Mouse (Mus musculus) cerebellum, adult 9-11 months (tissue): Measurements from ENCODE around the gene Gprc6a.

Experiments used
- DNase-seq: peaks from one replicate; pipeline ENCODE4 v3.0.0; 2022

The Gprc6a gene

DNA sequence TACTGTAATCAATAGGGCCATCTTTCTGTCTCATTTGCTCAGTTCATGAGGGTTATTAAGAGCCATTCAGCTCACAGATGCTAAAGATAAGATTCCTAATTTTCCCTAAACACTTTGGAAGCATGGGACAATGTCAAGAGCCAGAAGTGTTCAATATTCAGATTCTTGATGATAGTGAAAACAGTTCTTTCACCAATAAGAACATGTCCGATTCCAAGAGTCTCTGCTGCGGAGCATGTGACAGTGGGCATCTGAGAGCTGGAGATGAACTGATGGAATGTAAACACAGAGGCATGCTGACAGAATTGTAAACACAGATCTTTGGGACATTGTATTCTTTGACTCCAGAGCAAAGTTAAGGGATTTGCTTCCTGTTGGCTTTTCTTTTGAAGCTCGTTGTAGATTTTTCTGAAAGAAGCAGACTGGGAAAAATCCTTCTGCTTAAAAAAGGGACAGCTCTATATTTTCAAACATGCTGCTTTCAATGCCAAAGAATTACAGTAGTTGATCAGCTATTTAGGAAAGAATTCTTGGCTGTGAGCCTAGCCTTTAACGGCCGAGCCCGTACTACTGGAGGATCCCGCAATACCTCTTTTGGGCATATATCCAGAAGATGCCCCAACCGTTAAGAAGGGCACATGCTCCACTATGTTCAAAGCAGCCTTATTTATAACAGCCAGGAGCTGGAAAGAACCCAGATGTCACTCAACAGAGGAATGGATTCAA, at the start of gene Gprc6a:
Gprc6a (minus strand) TSS at position 51 of the 726 bp plus-strand sequence.
- DNase-seq, result no peak

DNA sequence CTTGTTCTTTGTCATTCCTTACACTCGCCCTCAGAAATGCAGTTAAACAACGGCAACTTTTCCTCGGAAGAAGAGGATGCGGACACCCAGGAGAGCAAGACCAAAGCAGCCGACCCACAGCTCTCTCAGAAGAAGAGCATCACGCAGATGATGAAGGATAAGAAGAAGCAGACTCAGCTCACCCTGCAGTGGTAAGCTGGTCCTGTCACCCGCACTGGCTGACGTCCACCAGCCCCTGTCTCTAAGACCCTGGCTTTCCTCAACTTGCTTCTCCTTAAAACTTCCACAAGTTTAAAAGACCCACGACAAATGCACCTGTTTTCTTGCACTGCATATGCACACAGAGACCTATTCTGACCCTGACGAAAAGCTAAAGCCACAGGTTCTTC, 47.0 kb upstream of the Gprc6a start:
- DNase-seq, result no peak

DNA sequence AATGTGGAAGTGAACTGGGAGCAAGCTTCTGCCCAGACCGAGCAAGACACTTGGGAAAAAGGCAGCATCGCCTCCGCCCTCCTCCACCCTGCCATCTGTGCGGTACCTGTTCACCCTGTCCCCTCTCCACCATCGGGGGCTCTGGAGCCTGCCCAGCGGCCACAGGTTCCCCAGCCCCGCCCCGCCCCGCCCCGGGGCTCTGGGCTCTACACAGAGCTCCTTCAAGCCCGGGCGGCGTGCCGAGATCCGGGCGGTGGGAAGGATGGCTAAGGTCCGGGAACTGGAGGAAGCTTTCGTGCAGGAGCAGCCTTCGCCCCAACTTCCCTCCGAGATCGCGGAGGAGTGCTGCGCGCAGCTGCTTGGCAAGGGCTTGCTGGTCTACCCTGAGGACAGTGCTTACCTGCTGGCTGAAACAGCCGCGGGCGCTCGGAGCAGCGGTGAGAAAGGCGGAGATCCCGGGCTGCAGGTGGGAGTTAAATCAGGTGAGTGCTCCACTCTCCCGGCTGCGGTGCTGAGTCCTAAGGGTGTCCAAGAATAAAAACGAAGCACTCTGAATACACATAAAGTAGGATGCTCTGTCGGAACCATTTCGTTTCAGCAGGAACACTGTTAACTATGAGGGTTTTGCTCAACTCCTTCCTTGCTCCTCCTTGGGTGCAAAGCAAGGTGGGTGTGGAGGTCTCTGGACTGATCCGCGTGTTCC, 46.4 kb upstream of the Gprc6a start, which contains the start of gene Rfx6:
Rfx6 (plus strand) TSS at position 209 of the 703 bp plus-strand sequence.
- DNase-seq, result no peak

DNA sequence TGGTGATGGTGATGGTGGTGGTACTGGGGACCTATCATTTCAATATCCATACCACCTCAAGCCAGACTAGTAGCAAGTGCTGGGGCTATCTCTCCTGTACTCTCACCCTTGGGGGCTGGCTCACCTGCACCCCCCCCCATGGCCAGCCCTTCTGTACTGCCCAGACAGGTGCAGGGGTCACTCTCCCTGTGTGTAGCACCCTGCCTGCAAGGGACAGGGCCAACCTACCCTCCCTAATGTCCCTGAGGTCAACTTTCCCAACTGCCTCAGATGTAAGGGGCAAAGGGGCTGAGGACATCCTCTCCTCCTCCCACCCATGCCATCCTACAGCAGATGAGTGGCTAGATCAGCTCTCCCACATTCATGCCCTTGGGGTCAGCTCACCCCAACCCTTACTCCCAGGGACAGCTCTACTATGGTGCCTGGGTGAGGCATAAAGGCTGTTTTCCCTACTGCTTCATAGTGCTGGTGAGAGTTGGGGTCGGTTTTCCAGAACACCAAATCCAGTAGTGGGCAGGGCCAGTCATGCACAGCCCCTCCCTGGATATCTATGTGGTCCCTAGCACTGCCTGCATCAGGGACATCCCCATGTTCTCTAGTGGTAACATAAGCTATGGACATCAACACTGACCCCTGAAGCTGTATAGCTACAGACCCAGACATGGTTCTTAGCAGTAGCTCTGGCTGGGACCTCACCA, 41.0 kb upstream of the Gprc6a start:
- DNase-seq, result no peak

DNA sequence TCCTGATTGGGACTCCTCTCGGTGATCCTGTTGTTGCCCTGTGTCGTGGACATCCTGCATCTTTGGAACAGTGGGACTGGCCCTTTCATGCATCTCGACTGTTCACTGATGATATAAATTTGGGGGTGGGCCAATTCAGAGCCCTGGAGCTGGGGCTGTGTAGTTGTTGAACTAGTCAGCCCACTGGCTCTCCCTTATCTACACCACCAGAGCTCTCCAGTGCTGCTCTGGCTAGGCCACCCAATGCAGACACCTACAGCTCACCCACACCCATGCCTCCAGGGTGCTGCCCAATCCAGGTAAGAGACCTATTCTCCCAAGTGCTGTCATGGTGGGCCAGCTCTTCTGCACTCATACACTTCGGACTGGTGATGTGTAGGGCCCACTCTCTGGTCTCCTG, 40.3 kb upstream of the Gprc6a start:
- no peak for DNase-seq

DNA sequence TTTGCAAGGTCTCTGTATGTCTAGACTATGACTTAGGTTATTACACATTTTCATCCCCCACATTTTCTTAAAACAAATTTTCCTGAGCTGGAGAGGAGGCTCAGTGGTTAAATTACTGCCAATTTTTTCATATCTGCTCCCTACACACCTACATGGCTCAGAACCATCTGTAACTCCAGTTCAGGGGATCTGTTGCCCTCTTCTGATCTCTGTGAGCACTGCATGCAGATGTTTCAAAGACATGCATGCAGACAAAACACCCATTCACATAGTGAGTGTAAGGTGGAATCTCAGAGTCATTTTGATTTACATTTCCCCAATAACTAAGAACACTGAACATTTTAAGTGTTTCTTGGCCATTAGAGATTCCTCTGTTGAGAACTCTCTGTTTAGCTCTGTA, 38.1 kb upstream of the Gprc6a start:
- no peak for DNase-seq

DNA sequence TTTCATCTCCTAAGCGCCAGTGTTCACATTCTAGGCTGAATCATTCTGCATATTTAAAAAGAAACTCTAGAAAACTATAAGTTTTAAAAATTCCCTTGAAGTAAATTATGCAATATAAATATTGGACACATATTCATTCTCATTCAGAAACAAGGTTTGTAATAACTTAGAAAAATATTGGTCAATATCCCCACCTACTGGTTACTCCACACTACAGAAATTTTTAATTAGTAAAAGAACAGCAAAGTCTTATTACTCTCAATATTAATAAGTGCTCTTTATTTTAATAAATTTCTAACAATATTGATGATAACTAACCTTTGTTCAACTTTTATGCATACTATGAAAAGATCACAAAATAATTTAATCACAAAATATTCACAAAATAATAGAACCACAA, 26.1 kb upstream of the Gprc6a start:
- no peak for DNase-seq

DNA sequence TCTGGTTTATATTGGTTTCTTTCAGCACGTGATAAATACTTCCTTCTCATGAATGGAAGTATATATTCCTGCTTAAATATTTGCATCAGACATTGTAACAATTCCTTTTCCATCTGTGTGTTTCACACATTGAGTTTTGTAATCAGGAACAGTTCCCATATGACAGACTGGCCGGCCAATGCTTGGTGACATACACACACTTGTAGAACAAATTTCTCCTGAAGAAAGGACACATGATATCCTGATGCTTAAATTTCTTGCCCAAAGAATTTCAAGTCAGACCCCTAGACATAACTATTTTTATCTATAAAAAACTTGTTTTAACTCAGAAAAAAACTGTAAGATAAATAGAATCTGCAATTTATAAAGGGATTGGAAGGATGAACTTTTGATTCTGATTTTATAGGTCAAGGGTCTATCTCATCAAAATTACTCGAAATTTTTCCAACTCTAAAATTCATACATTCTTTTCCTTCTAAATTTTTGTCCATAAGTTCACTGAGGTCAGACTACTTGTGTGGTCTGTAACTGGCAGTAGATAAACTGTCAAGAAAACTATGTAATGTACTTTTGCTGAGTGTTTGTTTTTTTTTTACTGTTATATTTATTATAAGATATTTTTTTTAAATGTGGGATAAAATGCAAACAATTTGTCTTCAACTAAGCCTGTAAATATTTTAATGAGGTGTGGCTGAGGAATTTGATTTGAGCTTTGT, 18.4 kb upstream of the Gprc6a start:
- DNase-seq, result no peak

DNA sequence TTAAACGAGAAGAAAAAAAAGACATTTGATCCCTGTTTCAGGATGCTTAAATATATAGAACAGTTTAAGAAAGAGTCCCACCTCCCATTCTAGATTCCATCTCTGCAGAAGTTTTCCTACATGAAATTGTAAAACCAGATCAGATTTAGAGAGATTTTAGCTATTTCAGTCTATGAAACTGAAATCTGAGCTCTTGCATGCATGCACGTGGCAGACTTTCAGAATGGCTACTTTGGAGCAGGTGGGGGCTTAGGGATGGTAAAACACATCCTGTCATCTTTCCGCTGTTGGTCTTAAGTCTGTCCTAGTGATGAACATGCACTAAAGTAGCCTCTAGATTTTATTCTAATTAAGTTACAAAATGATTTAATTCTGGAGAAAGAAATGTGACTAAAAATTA, 10.1 kb downstream of the Gprc6a start:
- no peak for DNase-seq

DNA sequence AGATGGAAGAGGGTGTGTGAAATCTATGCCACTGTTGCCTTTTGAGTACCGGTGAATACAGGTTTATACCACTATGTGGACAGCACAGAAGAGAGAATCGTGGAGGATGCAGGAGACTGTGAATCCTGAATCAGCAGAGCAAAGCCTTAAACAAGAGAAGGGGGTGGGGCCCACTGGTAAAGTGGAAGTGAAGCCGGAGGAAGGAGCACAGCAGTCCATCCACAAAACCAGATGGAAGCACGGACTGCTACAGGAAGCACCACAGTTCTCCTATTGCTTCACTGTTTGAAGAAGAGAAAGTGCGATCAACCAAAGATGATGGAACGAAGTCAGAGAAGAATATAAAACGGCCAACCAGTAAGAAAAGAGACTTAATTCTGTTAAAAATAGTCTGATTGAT, 11.1 kb downstream of the Gprc6a start:
- no peak for DNase-seq

DNA sequence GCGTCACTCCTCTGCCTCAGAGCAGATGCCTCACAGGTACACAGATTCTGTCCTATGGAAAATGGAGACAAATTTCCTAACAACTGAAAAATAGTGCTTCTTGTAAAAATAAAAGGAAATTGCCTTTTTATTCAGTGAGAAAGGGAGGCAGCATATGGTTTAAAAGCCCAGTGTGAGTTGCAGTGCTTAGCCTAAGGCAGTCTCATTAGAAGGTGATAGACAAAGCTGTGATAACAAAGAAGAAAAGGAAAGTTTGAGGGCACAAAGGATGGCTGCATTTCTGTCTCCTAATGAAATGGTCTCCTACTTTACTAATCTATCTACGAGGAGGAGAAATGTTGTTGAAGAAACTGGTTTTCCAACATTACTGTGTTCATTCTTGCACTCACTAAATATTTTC, 12.7 kb downstream of the Gprc6a start:
- no peak for DNase-seq

DNA sequence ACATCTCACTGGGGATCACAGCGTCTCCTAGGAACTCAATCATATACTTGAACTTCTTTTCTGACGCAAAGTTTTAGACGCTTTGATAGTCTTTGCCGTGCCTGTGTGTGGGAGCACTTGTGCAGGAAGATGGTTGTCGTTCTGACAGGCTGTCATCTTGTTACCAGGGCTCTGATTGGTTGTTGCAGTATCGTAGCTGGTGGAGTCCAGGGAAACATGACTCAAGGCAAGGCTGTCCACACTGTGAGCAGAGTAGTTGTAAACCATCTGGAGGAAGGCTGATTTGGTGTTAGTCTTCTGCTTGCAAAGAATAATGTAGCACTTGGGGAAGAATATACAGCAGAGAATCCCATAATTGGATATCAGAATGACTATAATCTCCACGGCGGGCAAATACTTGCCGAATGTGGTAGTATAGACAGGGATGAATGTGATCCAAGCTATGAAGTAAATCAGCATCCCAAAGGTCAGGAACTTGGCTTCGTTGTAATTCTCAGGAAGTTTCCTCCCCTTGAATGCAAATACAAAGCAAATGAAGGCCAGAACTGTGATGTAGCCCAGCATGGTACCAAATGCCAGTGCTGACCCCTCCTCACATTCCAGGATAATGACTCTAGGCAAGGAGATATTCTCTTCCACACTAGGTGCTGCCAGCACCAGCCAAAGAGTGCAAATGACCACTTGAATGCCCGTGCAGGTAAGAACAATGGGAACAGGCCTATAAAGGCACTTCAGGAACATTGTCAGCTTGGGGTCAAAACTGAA, 16.3 kb downstream of the Gprc6a start:
- no peak for DNase-seq

DNA sequence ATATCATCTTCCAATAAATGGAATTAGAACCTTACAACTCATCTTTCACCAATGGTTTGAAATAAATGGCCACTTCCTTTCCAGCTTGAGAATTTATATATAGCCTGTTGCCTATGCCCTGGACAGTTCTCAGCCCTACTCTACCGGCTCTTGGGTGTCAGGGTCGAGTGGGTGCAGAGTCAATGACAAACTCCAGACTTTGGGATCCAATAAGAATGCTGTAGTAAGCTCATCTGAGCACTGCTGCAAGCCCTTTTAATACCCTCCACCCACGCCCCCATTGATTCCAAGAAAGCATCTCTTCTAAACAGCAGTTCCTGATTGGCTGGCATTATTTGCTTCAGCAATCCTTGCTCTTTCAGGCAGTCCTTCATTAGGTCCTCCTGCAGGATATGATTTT, 17.8 kb downstream of the Gprc6a start:
- no peak for DNase-seq

DNA sequence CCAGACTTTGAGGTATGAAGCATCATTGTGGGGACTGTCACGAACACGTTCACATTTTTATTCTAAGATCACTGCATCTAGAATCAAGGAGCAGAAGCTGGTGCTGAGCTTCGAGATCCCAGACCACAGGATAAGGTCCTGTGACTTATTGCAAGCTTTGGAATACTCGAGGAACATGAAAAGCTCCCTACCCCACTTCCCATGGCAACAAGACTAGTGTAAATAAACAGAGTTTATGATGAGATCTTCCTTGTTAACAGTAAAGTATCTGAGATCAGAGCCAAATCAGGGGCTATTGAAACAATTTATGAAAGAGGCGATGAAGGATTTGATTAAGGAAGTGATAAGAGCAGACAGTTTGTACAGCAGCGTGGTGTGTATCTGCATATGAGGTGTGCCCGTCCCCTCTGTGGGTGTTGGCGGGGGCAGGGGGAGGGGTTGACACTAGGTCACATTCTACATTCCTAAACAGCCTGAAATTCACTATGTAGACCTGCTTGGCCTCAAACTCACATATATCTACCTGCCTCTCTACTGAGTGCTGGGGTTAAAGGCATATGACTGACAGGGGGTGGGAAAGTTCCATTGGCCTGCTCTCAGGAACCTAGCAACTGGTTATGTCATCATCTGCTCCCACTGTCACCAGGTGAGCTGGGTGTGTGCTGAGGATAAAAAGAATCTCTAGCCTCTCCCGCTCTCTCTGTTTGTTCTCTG, 19.1 kb downstream of the Gprc6a start:
- no peak for DNase-seq

DNA sequence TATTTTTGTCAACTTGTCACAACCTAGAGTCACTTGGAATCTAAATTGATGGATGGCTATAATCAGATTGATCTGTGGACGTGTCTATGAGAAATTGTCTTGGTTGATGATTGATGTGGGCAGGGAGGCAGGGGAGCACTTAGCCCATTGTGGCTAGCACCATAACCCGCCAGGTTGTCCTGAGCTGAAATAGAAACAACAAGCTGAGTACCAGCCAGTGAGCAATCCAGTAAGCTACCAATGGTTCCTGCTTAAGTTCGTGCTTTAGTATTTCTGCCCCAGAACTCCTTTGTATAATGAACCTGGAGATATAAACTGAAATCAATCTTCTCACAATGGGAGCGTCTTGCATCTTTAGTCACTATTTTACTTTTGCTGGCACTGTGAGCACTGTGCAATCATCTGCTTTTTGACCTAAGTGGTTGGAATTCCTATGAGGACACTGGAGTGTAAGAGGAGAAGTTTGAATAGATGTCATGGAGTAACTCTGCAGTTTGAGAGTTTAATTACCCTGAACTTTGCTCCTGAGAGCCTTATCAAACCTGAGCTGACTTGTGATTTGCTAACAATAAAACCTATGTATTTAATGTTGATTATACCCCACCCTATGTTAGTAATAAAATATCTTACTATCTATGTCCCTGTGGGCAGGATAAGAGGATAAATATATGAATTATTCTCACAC, 21.4 kb downstream of the Gprc6a start:
- DNase-seq, result no peak

DNA sequence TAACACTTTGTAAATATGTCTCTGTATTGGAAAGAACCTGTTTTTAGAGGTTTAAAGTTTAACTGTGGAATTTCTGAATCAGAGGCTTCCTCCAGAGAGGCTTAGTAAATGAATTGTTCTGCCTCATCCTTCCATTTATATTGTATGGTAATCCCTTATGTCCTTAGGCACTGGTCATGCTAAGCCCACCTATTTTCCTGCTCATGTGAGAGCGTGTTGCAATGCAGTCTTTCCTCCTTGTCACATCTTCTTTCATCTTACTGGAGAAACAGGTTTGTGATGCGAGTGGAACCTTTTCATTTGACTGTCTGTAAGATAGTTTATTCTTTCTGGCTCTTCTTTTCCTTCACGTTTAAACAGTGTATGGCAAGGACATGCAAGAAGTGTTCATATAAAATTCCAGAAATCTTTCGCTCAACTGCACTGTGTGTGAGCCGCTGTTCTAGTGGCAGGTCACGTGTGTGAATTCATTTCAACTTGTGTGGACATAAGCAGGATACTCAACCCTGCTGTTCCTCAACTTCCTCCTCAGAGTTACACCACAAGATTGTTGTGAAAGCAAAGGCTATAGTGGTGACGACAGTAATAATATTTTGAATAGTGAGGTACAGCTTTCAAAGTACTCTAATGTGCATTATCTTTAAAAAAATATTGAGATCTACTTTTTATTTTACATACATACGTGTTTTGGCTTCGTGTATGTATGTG, 34.2 kb downstream of the Gprc6a start:
- DNase-seq, result no peak

DNA sequence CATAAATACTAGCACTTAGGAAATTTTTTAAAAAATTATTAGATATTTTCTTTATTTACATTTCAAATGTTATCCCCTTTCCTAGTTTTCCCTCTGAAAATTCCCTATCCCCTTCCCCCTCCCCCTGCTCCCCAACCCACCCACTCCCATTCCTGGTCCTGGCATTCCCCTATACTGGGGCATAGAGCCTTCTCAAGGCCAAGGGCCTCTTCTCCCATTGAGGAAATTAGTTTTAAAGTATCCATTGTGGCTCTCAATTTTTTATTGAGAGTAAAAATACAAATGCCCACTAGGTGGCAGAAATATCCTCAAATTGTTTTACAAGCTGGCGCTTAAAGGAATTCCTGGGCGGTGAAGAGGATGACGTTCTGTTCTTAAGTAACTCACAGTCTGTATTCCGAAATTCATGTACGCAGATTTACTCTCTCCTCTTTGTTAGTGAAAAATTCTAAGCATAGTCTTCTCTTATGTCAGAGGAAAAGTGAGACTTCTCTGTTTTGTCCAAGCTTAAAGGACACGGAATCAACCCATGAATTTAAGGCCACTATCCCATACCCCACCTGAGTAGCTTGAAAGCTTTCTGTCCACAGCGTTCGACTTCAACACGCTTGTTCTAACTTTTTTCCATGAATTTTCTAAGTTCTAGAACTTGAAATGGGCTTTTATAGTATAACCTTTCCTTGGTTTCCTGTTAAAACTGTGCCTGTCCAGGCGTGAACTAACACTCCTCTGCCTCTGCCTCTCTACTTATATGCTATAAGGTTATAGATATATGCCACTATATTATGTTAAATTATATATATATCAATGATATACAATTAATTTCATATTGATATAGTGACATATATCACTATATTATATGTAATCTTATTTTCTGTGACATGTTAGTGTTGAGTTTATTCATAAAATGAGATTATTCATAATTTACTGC, 36.0 kb downstream of the Gprc6a start:
- no peak for DNase-seq

DNA sequence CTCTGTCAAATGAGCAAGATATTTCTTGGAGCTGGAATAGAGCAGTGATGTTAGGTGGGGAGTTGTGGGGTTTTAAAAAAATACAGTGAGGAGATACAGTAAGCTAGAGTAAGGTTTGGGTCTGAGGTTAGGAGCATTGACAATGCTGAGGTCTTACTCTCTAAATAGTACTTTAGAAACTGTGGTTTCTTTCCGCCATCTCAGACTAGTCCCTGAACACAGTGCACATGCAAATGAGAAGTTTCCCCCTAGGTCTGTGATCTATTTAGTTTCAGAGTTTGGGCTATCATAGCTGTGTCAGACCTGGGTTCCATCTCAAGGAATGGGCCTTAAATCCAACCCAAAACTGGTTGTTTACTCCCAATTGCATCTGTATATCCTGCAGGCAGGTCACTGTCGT, 39.7 kb downstream of the Gprc6a start:
- no peak for DNase-seq

DNA sequence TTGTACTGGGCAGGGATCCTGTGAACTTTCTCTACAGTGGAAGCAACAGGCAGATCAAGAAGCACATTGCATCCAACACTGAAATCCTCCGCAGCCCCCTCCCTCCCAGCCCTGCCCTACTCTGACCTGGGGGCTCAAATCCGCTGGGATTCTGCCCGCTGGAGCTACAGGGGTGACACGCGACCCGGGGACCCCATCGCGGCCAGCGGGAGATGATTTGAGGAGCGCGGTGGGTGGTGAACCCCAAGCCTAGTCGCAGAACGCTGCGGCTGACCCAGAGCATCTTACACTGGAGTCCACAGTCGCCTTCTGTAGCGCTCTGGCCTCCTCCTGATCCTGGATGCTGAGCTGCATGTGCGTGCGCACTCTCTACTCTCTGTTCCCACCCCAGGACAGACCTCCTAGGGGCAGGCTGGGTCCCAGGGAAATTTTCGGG, 41.1 kb downstream of the Gprc6a start, which contains the start of gene Fam162b:
Fam162b (minus strand) TSS at position 379 of the 436 bp plus-strand sequence.
- no peak for DNase-seq
